Mouse (Mus musculus) splenic B cell, adult 2 months (primary cell): ENCODE data around the gene Gm21488.
"Not testable (repeated sequence)": the region's sequence is repeated elsewhere in the genome, so short reads cannot be mapped to it uniquely, and the experiment has no call there.

ENCODE experiments used
- DNase-seq: peaks from one replicate; pipeline ENCODE4 v3.0.0-alpha.2; 2011; ENCODE audit warnings: low read depth, low spot score
- H3K27me3 ChIP-seq: 2 replicates; pipeline ENCODE4 v1.6.1; 2012; ENCODE audit warnings: mild to moderate bottlenecking, low read length, moderate library complexity, mixed read lengths; ENCODE audit not compliant: control insufficient read depth, poor library complexity, insufficient read depth, severe bottlenecking
- H3K36me3 ChIP-seq: 2 replicates; pipeline ENCODE4 v1.6.1; 2012; ENCODE audit warnings: mild to moderate bottlenecking, low read length, moderate library complexity, mixed read lengths; ENCODE audit not compliant: control insufficient read depth, poor library complexity, insufficient read depth, severe bottlenecking

Gene Gm21488

GRCm38 (mm10) chrY:27521820-27522219 lies at the start of gene Gm21488:
Gene Gm21488 (minus strand): TSS chrY:27521920.
- H3K36me3 ChIP-seq, H3K27me3 ChIP-seq, DNase-seq: not testable (repeated sequence)
